Mouse (Mus musculus): ENCODE data around the gene Olfr490. TPM values are rescaled to one million over a fixed set of nuclear protein-coding genes. Genes with fewer than 3 reads are reported as not detected.

Olfr490 gene
- polyA plus RNA-seq (2015; fragmentation: Nextera tagmentation; extraction: Ambion mirVana), result not detected in 2 replicates

DNA sequence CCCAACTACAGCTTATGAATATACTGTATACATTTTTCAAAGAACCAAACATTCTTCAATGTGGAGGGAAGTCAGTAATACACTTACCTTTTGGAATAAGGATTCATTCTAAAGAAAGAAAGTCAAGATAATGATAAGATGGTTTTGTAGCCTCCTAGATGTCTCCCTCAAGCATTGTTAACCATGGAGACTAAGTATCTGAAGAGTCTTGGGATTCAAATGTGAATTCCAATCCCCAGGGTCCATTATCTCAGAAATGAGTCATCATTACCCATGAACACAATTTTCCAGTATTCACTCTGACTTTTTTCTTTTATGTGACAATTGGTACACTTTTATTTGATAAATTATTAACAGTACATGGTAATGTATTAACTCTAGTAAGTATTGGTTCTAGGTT is at the start of gene Olfr490:
TSS of gene Olfr490 (minus strand) at position 101 of the 400 bp plus-strand sequence.
- ATAC-seq (ENCODE audit: insufficient number of reproducible peaks, insufficient read depth, low FRiP score, low TSS enrichment, low read depth), result no peak
- Histone ChIP-seq H3K4me1 (no peaks in the 10 kb centered on the region), H3K27me3 (no peaks in the 10 kb centered on the region), H3K36me3 (no peaks in the 10 kb centered on the region), H3K4me3 (no peak within 1 kb of the TSS), H3K9ac (no peak within 1 kb of the TSS), H3K4me2 (no peak within 1 kb of the TSS), H3K27ac (no peak within 1 kb of the TSS), H3K9me3 (no peaks in the 10 kb centered on the region)

DNA sequence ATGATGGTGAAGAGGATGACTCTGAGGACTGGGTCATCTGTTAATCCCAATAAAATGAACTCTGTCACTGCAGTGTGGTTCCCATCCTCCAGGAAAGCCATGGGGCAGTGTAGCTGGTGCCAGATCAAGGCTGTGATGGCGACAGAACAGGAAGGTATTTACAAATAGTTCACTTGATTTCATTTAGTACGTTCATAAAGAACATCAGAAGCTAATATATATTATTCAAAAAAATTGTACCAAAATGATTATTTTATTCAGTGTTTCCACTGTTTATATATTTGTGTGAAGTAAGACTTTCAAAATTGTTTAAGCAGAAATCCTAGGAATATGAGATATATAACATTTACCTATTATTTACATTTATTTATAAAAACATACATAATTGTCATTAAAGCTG is 34.8 kb upstream of the Olfr490 start, which contains the start of gene Olfr492:
TSS of gene Olfr492 (minus strand) at position 101 of the 400 bp plus-strand sequence.
- no peak within 1 kb of the TSS for H3K4me2 ChIP-seq
- WGBS, result 68% methylated on average over 2 of the region's 2 CpGs
- no peaks in the 10 kb centered on the region for H3K4me1 ChIP-seq
- H3K27me3 ChIP-seq, result no peaks in the 10 kb centered on the region
- H3K9me3 ChIP-seq, result no peaks in the 10 kb centered on the region
- ATAC-seq (ENCODE audit: insufficient number of reproducible peaks, insufficient read depth, low FRiP score, low TSS enrichment, low read depth), result no peak
- H3K4me3 ChIP-seq, result no peak within 1 kb of the TSS
- H3K9ac ChIP-seq, result no peak within 1 kb of the TSS
- no peak within 1 kb of the TSS for H3K27ac ChIP-seq
- H3K36me3 ChIP-seq, result no peaks in the 10 kb centered on the region

DNA sequence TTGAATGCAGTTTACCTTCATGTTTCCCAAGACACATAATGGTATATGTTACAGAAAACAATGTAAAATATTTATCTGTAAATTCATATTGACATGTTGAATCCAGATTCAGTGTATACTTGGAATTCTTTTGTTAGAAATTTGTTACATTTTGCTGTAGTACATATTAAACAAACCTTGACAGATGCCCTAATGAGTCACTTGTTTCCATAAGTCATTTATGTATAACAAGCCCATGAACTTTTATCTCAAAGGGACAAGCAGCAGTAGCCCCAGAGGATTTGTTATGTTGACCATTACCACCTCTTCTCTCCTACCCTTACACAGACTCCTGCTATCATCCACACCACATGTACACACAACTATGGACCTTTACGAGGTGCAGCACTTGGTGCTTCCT is 24.4 kb upstream of the Olfr490 start, which contains the start of gene Olfr491:
TSS of gene Olfr491 (plus strand) at position 301 of the 400 bp plus-strand sequence.
- H3K9me3 ChIP-seq, result no peaks in the 10 kb centered on the region
- no peak within 1 kb of the TSS for H3K27ac ChIP-seq
- no peak for ATAC-seq (ENCODE audit: insufficient number of reproducible peaks, insufficient read depth, low FRiP score, low TSS enrichment, low read depth)
- no peaks in the 10 kb centered on the region for H3K27me3 ChIP-seq
- no peak within 1 kb of the TSS for H3K4me3 ChIP-seq
- WGBS, result 78% methylated on average over 1 of the region's 1 CpGs
- H3K4me1 ChIP-seq, result no peaks in the 10 kb centered on the region
- H3K9ac ChIP-seq, result no peak within 1 kb of the TSS
- no peak within 1 kb of the TSS for H3K4me2 ChIP-seq
- H3K36me3 ChIP-seq, result no peaks in the 10 kb centered on the region

DNA sequence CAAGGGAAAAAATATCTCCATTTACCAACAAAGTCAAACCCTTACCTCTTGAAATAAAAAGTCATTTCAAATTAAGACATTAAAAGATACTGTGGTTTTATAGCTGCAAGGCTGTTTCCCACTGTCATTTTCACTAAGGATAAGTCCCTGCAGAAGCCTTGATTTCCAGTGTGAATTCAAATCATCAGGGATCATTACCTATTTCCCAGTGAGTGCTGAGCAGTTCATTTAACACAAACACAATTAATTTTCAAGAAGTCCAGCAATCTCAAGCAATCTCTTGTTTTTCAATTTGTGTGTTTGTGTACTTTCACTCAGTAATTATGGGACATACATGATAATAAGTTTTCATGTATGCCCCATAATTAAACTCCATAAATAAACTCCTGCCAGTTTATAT is 30.5 kb downstream of the Olfr490 start, which contains the start of gene Olfr488:
TSS of gene Olfr488 (minus strand) at position 101 of the 400 bp plus-strand sequence.
- Histone ChIP-seq H3K36me3 (no peaks in the 10 kb centered on the region), H3K4me2 (no peak within 1 kb of the TSS), H3K4me1 (no peaks in the 10 kb centered on the region), H3K9me3 (no peaks in the 10 kb centered on the region), H3K9ac (no peak within 1 kb of the TSS), H3K4me3 (no peak within 1 kb of the TSS), H3K27ac (no peak within 1 kb of the TSS), H3K27me3 (no peaks in the 10 kb centered on the region)
- ATAC-seq (ENCODE audit: insufficient number of reproducible peaks, insufficient read depth, low FRiP score, low TSS enrichment, low read depth), result no peak

Other genes with a start within 250 kb of the Olfr490 start
- gene Olfr479, start 238.2 kb downstream of the Olfr490 start, polyA plus RNA-seq (2015; fragmentation: Nextera tagmentation; extraction: Ambion mirVana), result not detected in 2 replicates
- not detected in 2 replicates for gene Olfr480, start 221.6 kb downstream of the Olfr490 start, polyA plus RNA-seq (2015; fragmentation: Nextera tagmentation; extraction: Ambion mirVana)
- gene Olfr481, start 209.1 kb downstream of the Olfr490 start, polyA plus RNA-seq (2015; fragmentation: Nextera tagmentation; extraction: Ambion mirVana), result not detected in 2 replicates
- 0.26 TPM in 1 of 2 replicates, not detected in the other for gene Olfr482, start 191.3 kb downstream of the Olfr490 start, polyA plus RNA-seq (2015; fragmentation: Nextera tagmentation; extraction: Ambion mirVana)
- gene Olfr483, start 188.1 kb downstream of the Olfr490 start, polyA plus RNA-seq (2015; fragmentation: Nextera tagmentation; extraction: Ambion mirVana), result not detected in 2 replicates
- not detected in 2 replicates for gene Olfr484, start 161.5 kb downstream of the Olfr490 start, polyA plus RNA-seq (2015; fragmentation: Nextera tagmentation; extraction: Ambion mirVana)
- not detected in 2 replicates for gene Olfr485, start 129.1 kb downstream of the Olfr490 start, polyA plus RNA-seq (2015; fragmentation: Nextera tagmentation; extraction: Ambion mirVana)
- gene Olfr486, start 116.2 kb downstream of the Olfr490 start, polyA plus RNA-seq (2015; fragmentation: Nextera tagmentation; extraction: Ambion mirVana), result not detected in 2 replicates
- gene Olfr487, start 74.3 kb downstream of the Olfr490 start, polyA plus RNA-seq (2015; fragmentation: Nextera tagmentation; extraction: Ambion mirVana), result not detected in 2 replicates
- gene Olfr488, start 30.6 kb downstream of the Olfr490 start, polyA plus RNA-seq (2015; fragmentation: Nextera tagmentation; extraction: Ambion mirVana), result not detected in 2 replicates
- not detected in 2 replicates for gene Olfr491, start 24.5 kb upstream of the Olfr490 start, polyA plus RNA-seq (2015; fragmentation: Nextera tagmentation; extraction: Ambion mirVana)
- gene Olfr492, start 34.7 kb upstream of the Olfr490 start, polyA plus RNA-seq (2015; fragmentation: Nextera tagmentation; extraction: Ambion mirVana), result 0.30 TPM in 1 of 2 replicates, not detected in the other
- gene Olfr493, start 58.0 kb upstream of the Olfr490 start, polyA plus RNA-seq (2015; fragmentation: Nextera tagmentation; extraction: Ambion mirVana), result not detected in 2 replicates
- gene Olfr494, start 76.4 kb upstream of the Olfr490 start, polyA plus RNA-seq (2015; fragmentation: Nextera tagmentation; extraction: Ambion mirVana), result not detected in 2 replicates
- gene Olfr495, start 104.2 kb upstream of the Olfr490 start, polyA plus RNA-seq (2015; fragmentation: Nextera tagmentation; extraction: Ambion mirVana), result not detected in 2 replicates
- gene Olfr497, start 131.5 kb upstream of the Olfr490 start, polyA plus RNA-seq (2015; fragmentation: Nextera tagmentation; extraction: Ambion mirVana), result not detected in 2 replicates
- 0.11 TPM in 1 of 2 replicates, not detected in the other for gene Olfr498, start 176.4 kb upstream of the Olfr490 start, polyA plus RNA-seq (2015; fragmentation: Nextera tagmentation; extraction: Ambion mirVana)
- 0.17 TPM in 1 of 2 replicates, not detected in the other for gene Olfr502, start 236.1 kb upstream of the Olfr490 start, polyA plus RNA-seq (2015; fragmentation: Nextera tagmentation; extraction: Ambion mirVana)